ENCODE assay signal across 22 mouse cellular contexts in the genomic region with DNA sequence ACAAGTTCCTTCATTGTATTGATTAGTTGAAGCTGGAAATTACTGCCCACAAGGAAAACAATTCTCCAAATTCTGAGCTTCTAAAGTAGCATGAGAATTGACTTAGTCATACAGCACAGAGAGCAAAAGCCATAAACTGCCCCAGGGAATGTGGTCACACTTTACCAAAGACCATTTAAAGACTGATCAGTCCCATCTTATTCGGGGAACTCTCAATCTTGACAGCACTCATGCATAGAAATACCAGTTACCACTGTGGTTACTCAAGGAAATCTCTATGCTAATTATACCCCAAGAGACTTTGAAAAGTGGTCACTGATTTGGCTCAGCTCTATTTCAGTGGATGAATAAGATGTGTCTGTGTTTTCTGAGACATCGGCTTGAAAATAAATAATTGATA. TPM values are rescaled to one million over a fixed set of nuclear protein-coding genes. Genes with fewer than 3 reads are reported as not detected.
DNase-seq lines count a peak whose midpoint lies in the region; ATAC-seq and TF ChIP-seq lines count a peak whose summit lies in the region.
"Had no signal": no experiment of that assay in that cellular context is flagged by ENCODE, and none has a peak within 500 bp of the region (broad histone marks: within the 10 kb centered on the region; RNA-seq: fewer than 3 reads in every experiment).

No protein-coding gene starts in this region.

- no peaks in the 10 kb centered on the region for H3K79me2 ChIP-seq in myocyte (ENCODE audit: control insufficient read depth, insufficient read depth)

- H3K4me1 ChIP-seq in hindbrain, embryonic 13.5 days (replicated peaks): no peaks in the 10 kb centered on the region
- H3K4me1 ChIP-seq in hindbrain, embryonic 11.5 days (replicated peaks; ENCODE audit: control insufficient read depth, insufficient read depth, low read length): no peaks in the 10 kb centered on the region
- H3K4me1 ChIP-seq in forebrain, postnatal 0 days (ENCODE audit: insufficient read depth): no peaks in the 10 kb centered on the region
- H3K4me1 ChIP-seq: hindbrain, embryonic 15.5 days had no signal

- no peak for DNase-seq in gastrocnemius, adult 2 months
- DNase-seq in gastrocnemius, postnatal 14 days: no peak
- no peak for DNase-seq in hindbrain, embryonic 11.5 days (ENCODE audit: low spot score)
- DNase-seq in A20 (ENCODE audit: low read depth, low spot score): peak; percentile 9
- DNase-seq in cerebellum, adult 11 months: no peak
- no peak for DNase-seq in forebrain, postnatal 0 days
- DNase-seq: adrenal gland, adult 2 months; cerebellum, adult 11-12 months; lung, postnatal 14 days; right cerebral cortex, postnatal 14 days had no signal

- intact Hi-C loops in gastrocnemius, adult 2 months (cut with DNase I): loop anchor here (5.0 kb wide), 4 partner anchors 53 to 232 kb away; a partner anchor contains a TSS
- intact Hi-C loops in gastrocnemius, postnatal 14 days (cut with DNase I; ENCODE audit: low total_unique reads): no loop called here

- no peak overlapping the region for H3K4me2 ChIP-seq in hindbrain, embryonic 13.5 days
- no peak overlapping the region for H3K4me2 ChIP-seq in hindbrain, embryonic 11.5 days (replicated peaks; ENCODE audit: low read depth, low read length)
- H3K4me2 ChIP-seq in myocyte (ENCODE audit: low read depth): peak overlapping the region; percentile 73
- H3K4me2 ChIP-seq in forebrain, postnatal 0 days (ENCODE audit: low read depth): no peak overlapping the region

- peak overlapping the region; percentile 83 for H3K27ac ChIP-seq in gastrocnemius, adult 2 months
- no peak overlapping the region for H3K27ac ChIP-seq in hindbrain, embryonic 13.5 days
- H3K27ac ChIP-seq in hindbrain, embryonic 11.5 days (ENCODE audit: low read depth, low read length): no peak overlapping the region
- H3K27ac ChIP-seq in forebrain, postnatal 0 days (ENCODE audit: low read depth, low read length): no peak overlapping the region
- H3K27ac ChIP-seq: embryonic facial prominence, embryonic 12.5 days; hindbrain, embryonic 15.5 days; kidney, embryonic 15.5 days; limb, embryonic 12.5 days; liver, embryonic 14.5 days had no signal

- H3ac ChIP-seq in myocyte (ENCODE audit: control insufficient read depth, insufficient read length): no peak overlapping the region

- H3K36me3 ChIP-seq in hindbrain, embryonic 13.5 days: no peaks in the 10 kb centered on the region
- H3K36me3 ChIP-seq in hindbrain, embryonic 11.5 days (ENCODE audit: control insufficient read depth, insufficient read depth, low read length): no peaks in the 10 kb centered on the region
- no peaks in the 10 kb centered on the region for H3K36me3 ChIP-seq in myocyte (ENCODE audit: control insufficient read depth, insufficient read depth)
- H3K36me3 ChIP-seq in forebrain, postnatal 0 days (ENCODE audit: insufficient read depth): no peaks in the 10 kb centered on the region
- H3K36me3 ChIP-seq: embryonic facial prominence, embryonic 12.5 days; hindbrain, embryonic 15.5 days; kidney, embryonic 15.5 days; limb, embryonic 12.5 days had no signal

- ATAC-seq in hindbrain, embryonic 13.5 days (ENCODE audit: low FRiP score): peak; percentile 36; the same call in 1 of the 2 replicates
- no peak for ATAC-seq in hindbrain, embryonic 11.5 days (ENCODE audit: low FRiP score)
- ATAC-seq in forebrain, postnatal 0 days: no peak

- no peaks in the 10 kb centered on the region for H3K27me3 ChIP-seq in hindbrain, embryonic 13.5 days
- H3K27me3 ChIP-seq in hindbrain, embryonic 11.5 days (ENCODE audit: control insufficient read depth, insufficient read depth, low read length): no peaks in the 10 kb centered on the region
- no peaks in the 10 kb centered on the region for H3K27me3 ChIP-seq in myocyte (ENCODE audit: control insufficient read depth, insufficient read depth, insufficient read length)
- H3K27me3 ChIP-seq in forebrain, postnatal 0 days (ENCODE audit: insufficient read depth, low read length): no peaks in the 10 kb centered on the region
- H3K27me3 ChIP-seq: embryonic facial prominence, embryonic 12.5 days; hindbrain, embryonic 15.5 days; kidney, embryonic 15.5 days; limb, embryonic 12.5 days had no signal

- no peak for TF ChIP-seq CTCF in gastrocnemius, adult 2 months (IDR thresholded peaks at IDR 0.05)
- no peak for TF ChIP-seq CTCF in forebrain, postnatal 0 days (IDR thresholded peaks at IDR 0.05; ENCODE audit: low read depth)

- WGBS in hindbrain, embryonic 13.5 days: 72% methylated on average over 2 of the region's 2 CpGs
- WGBS in hindbrain, embryonic 11.5 days: 76% methylated on average over 2 of the region's 2 CpGs
- 71% methylated on average over 2 of the region's 2 CpGs for whole genome bisulfite sequencing in forebrain, postnatal 0 days

- H3K9ac ChIP-seq in hindbrain, embryonic 13.5 days: no peak overlapping the region
- H3K9ac ChIP-seq in hindbrain, embryonic 11.5 days (ENCODE audit: low read depth, low read length): no peak overlapping the region
- no peak overlapping the region for H3K9ac ChIP-seq in forebrain, postnatal 0 days
- H3K9ac ChIP-seq: embryonic facial prominence, embryonic 12.5 days; hindbrain, embryonic 15.5 days; kidney, embryonic 15.5 days; limb, embryonic 12.5 days; liver, embryonic 14.5 days had no signal

- H3K9me3 ChIP-seq in hindbrain, embryonic 13.5 days: no peaks in the 10 kb centered on the region
- H3K9me3 ChIP-seq in hindbrain, embryonic 11.5 days (ENCODE audit: control insufficient read depth, low read length): no peaks in the 10 kb centered on the region
- no peaks in the 10 kb centered on the region for H3K9me3 ChIP-seq in forebrain, postnatal 0 days (ENCODE audit: low read length)
- H3K9me3 ChIP-seq: embryonic facial prominence, embryonic 12.5 days; hindbrain, embryonic 15.5 days; kidney, embryonic 15.5 days; limb, embryonic 12.5 days had no signal

- no peak for TF ChIP-seq POLR2A in myocyte (IDR thresholded peaks at IDR 0.05; ENCODE audit: insufficient read length, low read depth)

- H3K4me3 ChIP-seq in gastrocnemius, adult 2 months: peak overlapping the region; percentile 64
- H3K4me3 ChIP-seq in hindbrain, embryonic 13.5 days: no peak overlapping the region
- H3K4me3 ChIP-seq in hindbrain, embryonic 11.5 days (ENCODE audit: low read depth, low read length): no peak overlapping the region
- H3K4me3 ChIP-seq in myocyte: no peak overlapping the region
- H3K4me3 ChIP-seq in forebrain, postnatal 0 days (ENCODE audit: low read depth, low read length): no peak overlapping the region
- H3K4me3 ChIP-seq: limb, embryonic 12.5 days had no signal

TF ChIP-seq in myocyte, 11 proteins besides CTCF, POLR2A, EP300 and RAD21:
- TF ChIP-seq TCF12 (IDR thresholded peaks at IDR 0.05; ENCODE audit: insufficient read depth, poor library complexity, severe bottlenecking): no peak
- TF ChIP-seq E2F4 (IDR thresholded peaks at IDR 0.05; ENCODE audit: insufficient read depth): no peak
- no peak for TF ChIP-seq REST (IDR thresholded peaks at IDR 0.05; ENCODE audit: insufficient read depth, insufficient read length)
- no peak for TF ChIP-seq POLR2AphosphoS2 (IDR thresholded peaks at IDR 0.05; ENCODE audit: insufficient read length, low read depth)
- TF ChIP-seq MAX (IDR thresholded peaks at IDR 0.05; ENCODE audit: low read depth): no peak
- TF ChIP-seq SRF (IDR thresholded peaks at IDR 0.05; ENCODE audit: control insufficient read depth, insufficient read length, low read depth): no peak
- TF ChIP-seq MYOG (IDR thresholded peaks at IDR 0.05; ENCODE audit: control insufficient read depth in 1 of 3, insufficient read depth in 1 of 3, insufficient read length in 2 of 3, low read depth in 2 of 3): no peak
- TF ChIP-seq CEBPB (IDR thresholded peaks at IDR 0.05; ENCODE audit: insufficient read depth, poor library complexity, severe bottlenecking): no peak
- no peak for TF ChIP-seq TCF3 (IDR thresholded peaks at IDR 0.05; ENCODE audit: insufficient read length, low read depth)
- no peak for TF ChIP-seq USF1 (IDR thresholded peaks at IDR 0.05; ENCODE audit: low read depth)
- TF ChIP-seq MYOD1 (IDR thresholded peaks at IDR 0.05; ENCODE audit: control insufficient read depth in 1 of 3, insufficient read length in 2 of 3, low read depth in 2 of 3): no peak

RNA-seq across cellular contexts. Expression of a gene that starts 1.2 kb away (rescaled TPM):
- total RNA-seq in gastrocnemius, adult 2 months (2021): under 1 TPM; 0.31 to 0.38 TPM
- under 1 TPM; 0.64 to 0.92 TPM for total RNA-seq in gastrocnemius, postnatal 14 days (2021)
- polyA plus RNA-seq in hindbrain, embryonic 13.5 days (2015; fragmentation: Nextera tagmentation; extraction: Ambion mirVana): 0.43 and 0.44 TPM in 2 replicates
- polyA plus RNA-seq in hindbrain, embryonic 11.5 days (2014; fragmentation: Nextera tagmentation; extraction: Ambion mirVana): 0.03 and 0.15 TPM in 2 replicates
- 0.08 TPM for polyA plus RNA-seq in myocyte (2012; fragmentation: generic; extraction: Trizol)
- total RNA-seq in forebrain, postnatal 0 days (2014; rRNA removed): 0.76 and 1.9 TPM in 2 replicates
- polyA plus RNA-seq in forebrain, postnatal 0 days (2015; fragmentation: Nextera tagmentation; extraction: Ambion mirVana): 0.42 and 0.79 TPM in 2 replicates
- total RNA-seq: megakaryocyte-erythroid progenitor cell, adult 5-6 weeks had no signal

RNA-seq across cellular contexts. Expression of a gene that starts 32.6 kb away (rescaled TPM):
- total RNA-seq in gastrocnemius, adult 2 months (2021): not detected
- total RNA-seq in gastrocnemius, postnatal 14 days (2021): under 1 TPM in 1 of 2 experiments, not detected in 1; 0.29 TPM
- 0.16 and 0.78 TPM in 2 replicates for polyA plus RNA-seq in hindbrain, embryonic 13.5 days (2015; fragmentation: Nextera tagmentation; extraction: Ambion mirVana)
- polyA plus RNA-seq in hindbrain, embryonic 11.5 days (2014; fragmentation: Nextera tagmentation; extraction: Ambion mirVana): 0.40 and 0.42 TPM in 2 replicates
- 0.05 TPM for polyA plus RNA-seq in myocyte (2012; fragmentation: generic; extraction: Trizol)
- 0.29 TPM in 1 of 2 replicates, not detected in the other for total RNA-seq in forebrain, postnatal 0 days (2014; rRNA removed)
- polyA plus RNA-seq in forebrain, postnatal 0 days (2015; fragmentation: Nextera tagmentation; extraction: Ambion mirVana): 0.69 and 0.84 TPM in 2 replicates

RNA-seq across cellular contexts. Expression of a gene that starts 51.0 kb away (rescaled TPM):
- total RNA-seq in gastrocnemius, adult 2 months (2021): not detected
- total RNA-seq in gastrocnemius, postnatal 14 days (2021): not detected
- not detected in 2 replicates for polyA plus RNA-seq in hindbrain, embryonic 13.5 days (2015; fragmentation: Nextera tagmentation; extraction: Ambion mirVana)
- not detected in 2 replicates for polyA plus RNA-seq in hindbrain, embryonic 11.5 days (2014; fragmentation: Nextera tagmentation; extraction: Ambion mirVana)
- polyA plus RNA-seq in myocyte (2012; fragmentation: generic; extraction: Trizol): not detected
- not detected in 2 replicates for total RNA-seq in forebrain, postnatal 0 days (2014; rRNA removed)
- polyA plus RNA-seq in forebrain, postnatal 0 days (2015; fragmentation: Nextera tagmentation; extraction: Ambion mirVana): 0.04 TPM in 1 of 2 replicates, not detected in the other
- total RNA-seq: adrenal gland, adult 2 months; gastrocnemius, postnatal 4 days; layer of hippocampus, adult 2 months; left cerebral cortex, adult 18-20 months; megakaryocyte-erythroid progenitor cell, adult 5-6 weeks had no signal
- polyA plus RNA-seq: adrenal gland, adult 2 months; embryonic facial prominence, embryonic 12.5 days; forebrain, embryonic 11.5 days; hindbrain, embryonic 15.5 days; kidney, embryonic 15.5 days; limb, embryonic 12.5 days; liver, embryonic 14.5 days had no signal

RNA-seq across cellular contexts. Expression of a gene that starts 57.8 kb away (rescaled TPM):
- not detected for total RNA-seq in gastrocnemius, adult 2 months (2021)
- not detected for total RNA-seq in gastrocnemius, postnatal 14 days (2021)
- not detected in 2 replicates for polyA plus RNA-seq in hindbrain, embryonic 13.5 days (2015; fragmentation: Nextera tagmentation; extraction: Ambion mirVana)
- not detected in 2 replicates for polyA plus RNA-seq in hindbrain, embryonic 11.5 days (2014; fragmentation: Nextera tagmentation; extraction: Ambion mirVana)
- not detected for polyA plus RNA-seq in myocyte (2012; fragmentation: generic; extraction: Trizol)
- 0.76 TPM in 1 of 2 replicates, not detected in the other for total RNA-seq in forebrain, postnatal 0 days (2014; rRNA removed)
- 0.39 TPM in 1 of 2 replicates, not detected in the other for polyA plus RNA-seq in forebrain, postnatal 0 days (2015; fragmentation: Nextera tagmentation; extraction: Ambion mirVana)
- total RNA-seq: adrenal gland, adult 2 months; gastrocnemius, postnatal 4 days; megakaryocyte-erythroid progenitor cell, adult 5-6 weeks had no signal
- polyA plus RNA-seq: adrenal gland, adult 2 months; embryonic facial prominence, embryonic 12.5 days; forebrain, embryonic 11.5 days; hindbrain, embryonic 15.5 days; kidney, embryonic 15.5 days; limb, embryonic 12.5 days; liver, embryonic 14.5 days had no signal
